21 mouse cellular contexts compared by ENCODE assay signal in the genomic region with DNA sequence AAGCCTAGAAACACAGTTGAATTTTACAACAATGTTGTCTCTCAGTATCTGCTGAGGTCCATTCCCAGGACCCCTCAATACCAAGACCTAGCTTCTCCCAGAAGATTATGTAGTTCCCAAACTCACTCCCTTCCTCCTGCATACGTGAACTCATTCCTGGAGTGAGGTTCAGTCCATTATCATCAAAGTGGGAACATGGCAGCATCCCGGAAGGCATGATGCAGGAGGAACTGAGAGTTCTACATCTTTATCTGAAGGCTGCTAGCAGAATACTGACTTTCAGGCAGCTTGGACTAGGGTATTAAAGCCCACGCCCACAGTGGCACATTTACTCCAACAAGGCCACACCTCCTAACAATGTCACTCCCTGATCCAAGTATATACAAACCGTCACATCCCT.
A peak's percentile ranks its signal among the peaks of the same experiment; 100 is the strongest.
DNase-seq lines count a peak whose midpoint lies in the region; ATAC-seq and TF ChIP-seq lines count a peak whose summit lies in the region.
"Had no signal": no experiment of that assay in that cellular context is flagged by ENCODE, and none has a peak within 500 bp of the region (broad histone marks: within the 10 kb centered on the region; RNA-seq: fewer than 3 reads in every experiment).

No protein-coding gene starts in this region.

- WGBS in heart, embryonic 10.5 days = 79% methylated on average over 4 of the region's 4 CpGs
- 65% methylated on average over 4 of the region's 4 CpGs for WGBS in stomach, postnatal 0 days

- TF ChIP-seq CTCF in stomach, postnatal 0 days (IDR thresholded peaks at IDR 0.05; ENCODE audit: low read depth) = no peak

- no peak for TF ChIP-seq EP300 in stomach, postnatal 0 days (optimal IDR thresholded peaks at IDR 0.05)

- H3K9me3 ChIP-seq in heart, embryonic 10.5 days = no peaks in the 10 kb centered on the region
- H3K9me3 ChIP-seq in stomach, postnatal 0 days (ENCODE audit: control insufficient read depth, low read length) = no peaks in the 10 kb centered on the region
- H3K9me3 ChIP-seq: G1E had no signal

- intact Hi-C loops in heart, postnatal 14 days (cut with DNase I) = loop anchor here (10.0 kb wide), 2 partner anchors 238 to 678 kb away; no protein-coding TSS in a partner anchor

- H3K4me2 ChIP-seq in stomach, postnatal 0 days (replicated peaks; ENCODE audit: low read depth) = no peak overlapping the region

- H3K36me3 ChIP-seq in heart, embryonic 10.5 days = no peaks in the 10 kb centered on the region
- H3K36me3 ChIP-seq in stomach, postnatal 0 days (ENCODE audit: control insufficient read depth, insufficient read depth, low read length) = no peaks in the 10 kb centered on the region
- H3K36me3 ChIP-seq: G1E had no signal

- peaks cover 16% of the 10 kb centered on the region for H3K4me1 ChIP-seq in heart, embryonic 10.5 days
- no peaks in the 10 kb centered on the region for H3K4me1 ChIP-seq in stomach, postnatal 0 days (replicated peaks; ENCODE audit: control insufficient read depth, insufficient read depth)

- peak; percentile 56 for DNase-seq in heart, adult 11 months
- DNase-seq in heart, postnatal 14 days = no peak
- DNase-seq in heart, embryonic 10.5 days (ENCODE audit: low spot score) = peak; percentile 51
- DNase-seq in heart, adult 8-10 months (ENCODE audit: low spot score) = no peak
- DNase-seq in stomach, postnatal 0 days (ENCODE audit: low spot score) = peak; percentile 2
- DNase-seq in natural killer cell, adult 2 months (ENCODE audit: low spot score in 2 of 2) = no peak
- DNase-seq: adrenal gland, adult 2 months; adrenal gland, adult 8-10 months; adrenal gland, postnatal 10 days; adrenal gland, postnatal 14 days; adrenal gland, postnatal 25 days; adrenal gland, postnatal 36 days; B cell, adult 2 months; cerebellum, adult 11 months; cerebellum, adult 11-12 months; cerebellum, adult 18-20 months had no signal

- no peaks in the 10 kb centered on the region; the same call in 1 of the 2 replicates for H3K27me3 ChIP-seq in heart, embryonic 10.5 days (ENCODE audit: insufficient read depth, poor library complexity, severe bottlenecking)
- no peaks in the 10 kb centered on the region for H3K27me3 ChIP-seq in stomach, postnatal 0 days (ENCODE audit: control insufficient read depth, insufficient read depth, low read length)
- H3K27me3 ChIP-seq: CH12.LX, Patski had no signal

- H3K4me3 ChIP-seq in heart, embryonic 10.5 days = no peak overlapping the region
- no peak overlapping the region for H3K4me3 ChIP-seq in stomach, postnatal 0 days (ENCODE audit: low read depth, low read length)

- H3K27ac ChIP-seq in heart, embryonic 10.5 days = no peak overlapping the region
- H3K27ac ChIP-seq in stomach, postnatal 0 days (replicated peaks) = no peak overlapping the region

- H3K9ac ChIP-seq in stomach, postnatal 0 days (ENCODE audit: low read length) = no peak overlapping the region

- ATAC-seq in stomach, postnatal 0 days (ENCODE audit: low FRiP score, low TSS enrichment) = no peak
- ATAC-seq: activated CD4-positive, CD25-positive, alpha-beta regulatory T cell, adult 4 months; CD4-positive, CD25-positive, alpha-beta regulatory T cell, adult 4 months; Patski had no signal

Comparison
In these comparisons a context has a peak if more than half of its experiments do, and no peak if none do; other contexts are left out.
1. DNase-seq: peak in heart, adult 11 months (single experiment), heart, embryonic 10.5 days (single experiment) and stomach, postnatal 0 days (single experiment); none in heart, postnatal 14 days (0 of 2), heart, adult 8-10 months (single experiment) and natural killer cell, adult 2 months (0 of 2).